In the genomic region with DNA sequence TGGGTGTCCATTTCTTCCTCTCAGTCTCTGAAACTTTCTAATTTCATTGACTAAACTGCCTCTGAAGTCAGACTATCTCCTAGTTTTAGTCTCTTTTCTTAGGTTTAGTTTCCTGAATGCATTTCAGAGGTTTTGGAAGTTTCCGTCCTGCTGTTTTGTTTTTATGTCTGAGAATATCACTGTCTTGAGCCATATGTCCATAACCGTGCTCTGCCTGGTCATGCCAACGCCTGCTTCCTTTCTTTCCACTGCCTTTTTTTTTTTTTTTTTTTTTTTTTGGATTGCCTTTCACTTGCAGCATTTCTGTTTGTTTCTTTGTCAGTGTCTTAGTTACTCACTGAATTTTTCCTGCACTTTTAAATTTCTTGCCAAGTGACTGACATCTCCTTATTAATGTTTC, we compare ENCODE assay signal across 2 mouse cellular contexts.
A peak's percentile ranks its signal among the peaks of the same experiment; 100 is the strongest.
TF ChIP-seq lines count a peak whose summit lies in the region.

No protein-coding gene starts in this region.

TF ChIP-seq in CH12.LX, 34 proteins besides CTCF, POLR2A, EP300 and RAD21:
- TF ChIP-seq ETS1 (conservative IDR thresholded peaks at IDR 0.05; ENCODE audit: low read depth, low read length) (no peak), ZNF384 (IDR thresholded peaks at IDR 0.05; ENCODE audit: low read depth, low read length) (peak; percentile 57), SIN3A (IDR thresholded peaks at IDR 0.05; ENCODE audit: low read length) (no peak)
TF ChIP-seq in CH12.LX: peak in this region for 1.

TF ChIP-seq in MEL, 35 proteins besides CTCF, POLR2A, EP300 and RAD21:
- TF ChIP-seq POLR2AphosphoS2 (IDR thresholded peaks at IDR 0.05; ENCODE audit: low read length) = no peak
- TF ChIP-seq ZNF384 (IDR thresholded peaks at IDR 0.05; ENCODE audit: low read depth, low read length) = peak; percentile 57; the same call in 1 of the 2 replicates
